Mouse (Mus musculus) forebrain, embryonic 14.5 days (tissue): ENCODE measurements around the gene Ctnnal1. TPM values are rescaled to one million over a fixed set of nuclear protein-coding genes. Genes with fewer than 3 reads are reported as not detected.
"Not testable (repeated sequence)": the region's sequence is repeated elsewhere in the genome, so short reads cannot be mapped to it uniquely, and the experiment has no call there.

ENCODE experiments used
- ATAC-seq: fragments of 200-750 bp; cut with Nextera tagmentation; 2 replicates; pipeline ENCODE4 v1.8.0; 2017; ENCODE audit warnings: mild to moderate bottlenecking, moderate library complexity
- DNase-seq: peaks from one replicate; pipeline ENCODE4 v3.0.0-alpha.2; 2015; ENCODE audit warnings: low spot score
- H3K27ac ChIP-seq: fragments of 300-500 bp; sonication (generic); 2 replicates; pipeline ENCODE4 v1.5.1; 2014; ENCODE audit warnings: low read depth, mild to moderate bottlenecking, control low read depth, low read length, moderate library complexity
- H3K27me3 ChIP-seq: fragments of 300-500 bp; sonication (generic); replicated peaks from 2 replicates; pipeline ENCODE4 v1.6.1; 2014; ENCODE audit warnings: low read length, control low read depth, mixed read lengths; ENCODE audit not compliant: control insufficient read depth, insufficient read depth
- H3K36me3 ChIP-seq: fragments of 300-500 bp; sonication (generic); 2 replicates; pipeline ENCODE4 v1.6.1; 2014; ENCODE audit warnings: low read length, control low read depth; ENCODE audit not compliant: control insufficient read depth, insufficient read depth
- H3K4me1 ChIP-seq: fragments of 300-500 bp; sonication (generic); 2 replicates; pipeline ENCODE4 v1.6.1; 2014; ENCODE audit warnings: antibody characterized with exemption, low read length, control low read depth; ENCODE audit not compliant: control insufficient read depth, insufficient read depth
- H3K4me2 ChIP-seq: fragments of 300-500 bp; sonication (generic); 2 replicates; pipeline ENCODE4 v1.6.1; 2014; ENCODE audit warnings: mild to moderate bottlenecking, control low read depth, low read length
- H3K4me3 ChIP-seq: fragments of 300-500 bp; sonication (generic); 2 replicates; pipeline ENCODE4 v1.5.1; 2014; ENCODE audit warnings: low read depth, low read length, control low read depth
- H3K9ac ChIP-seq: fragments of 300-500 bp; sonication (generic); 2 replicates; pipeline ENCODE4 v1.6.1; 2014; ENCODE audit warnings: mild to moderate bottlenecking, low read length, control low read depth, moderate library complexity
- H3K9me3 ChIP-seq: fragments of 300-500 bp; sonication (generic); replicated peaks from 2 replicates; pipeline ENCODE4 v1.6.1; 2016; ENCODE audit warnings: low read length, control low read depth, mixed read lengths; ENCODE audit not compliant: control insufficient read depth
- WGBS: fragments of 180-500 bp; shearing (Covaris S2); extraction: QIAGEN DNeasy Blood & Tissue Kit; methylation state at CpG from one replicate; pipeline ENCODE4 v1.1.7; 2014; 5-methylcytosine and 5-hydroxymethylcytosine counted together
- polyA plus RNA-seq: library from polyadenylated mRNA; unstranded; fragments of >200 nt; fragmentation: Nextera tagmentation; extraction: Ambion mirVana; gene quantifications from 2 replicates; pipeline ENCODE4 v1.2.1, GENCODE M21; 2014

The Ctnnal1 gene
- polyA plus RNA-seq, 1 experiment from 2014 or later: 9.4 TPM

DNA sequence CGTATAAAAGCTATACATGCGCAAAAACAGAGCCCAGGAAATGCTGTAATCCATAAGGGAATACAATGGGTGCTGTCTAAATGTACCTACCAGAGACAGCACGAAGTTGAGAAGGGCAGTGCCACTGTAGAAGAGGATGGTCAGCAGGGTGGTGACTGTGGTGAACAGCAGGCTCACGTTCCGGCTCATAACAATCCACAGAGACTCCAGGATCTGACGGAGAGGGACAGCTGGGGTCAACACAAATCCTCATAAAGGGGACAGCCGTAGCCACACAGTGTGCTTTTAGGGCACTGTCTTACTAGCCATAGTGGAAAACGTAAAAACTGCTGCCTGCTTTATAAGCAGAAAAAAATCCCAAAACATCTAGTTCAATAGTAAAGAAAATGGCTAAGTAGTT is 34.2 kb upstream of the Ctnnal1 start:
- H3K27ac ChIP-seq: no peak overlapping the region
- H3K9me3 ChIP-seq: no peaks in the 10 kb centered on the region
- no peak overlapping the region for H3K4me2 ChIP-seq
- H3K4me1 ChIP-seq: no peaks in the 10 kb centered on the region
- H3K4me3 ChIP-seq: no peak overlapping the region
- no peak overlapping the region for H3K9ac ChIP-seq
- ATAC-seq (no peak), DNase-seq (no peak)
- peaks cover 47% of the 10 kb centered on the region for H3K36me3 ChIP-seq
- no peaks in the 10 kb centered on the region for H3K27me3 ChIP-seq
- WGBS: 91% methylated on average over 8 of the region's 8 CpGs

DNA sequence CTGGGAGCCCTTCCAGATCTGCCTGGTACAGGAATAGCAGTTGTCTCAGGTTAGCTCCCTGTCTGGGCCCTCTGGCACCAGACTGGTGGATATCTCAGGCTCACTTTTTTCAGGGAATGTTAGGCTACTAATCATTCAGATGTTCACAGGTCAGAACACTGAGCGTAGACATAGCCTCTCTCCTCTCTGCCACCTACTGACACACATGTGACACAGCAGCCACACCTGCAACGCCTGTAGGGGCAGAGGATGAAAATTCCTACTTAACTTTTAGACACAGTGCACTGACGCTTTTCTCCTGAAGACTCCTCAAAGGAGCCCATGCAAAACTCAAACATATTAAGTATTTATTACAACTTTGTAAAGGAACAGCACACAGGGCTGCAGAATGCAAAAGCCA is 32.5 kb upstream of the Ctnnal1 start:
- Histone ChIP-seq H3K4me1 (no peaks in the 10 kb centered on the region), H3K9ac (no peak overlapping the region), H3K27ac (no peak overlapping the region), H3K4me2 (no peak overlapping the region), H3K4me3 (no peak overlapping the region), H3K9me3 (no peaks in the 10 kb centered on the region), H3K27me3 (no peaks in the 10 kb centered on the region), H3K36me3 (peaks cover 30% of the 10 kb centered on the region)
- ATAC-seq (no peak), DNase-seq (no peak)
- WGBS: 87% methylated on average over 3 of the region's 3 CpGs

DNA sequence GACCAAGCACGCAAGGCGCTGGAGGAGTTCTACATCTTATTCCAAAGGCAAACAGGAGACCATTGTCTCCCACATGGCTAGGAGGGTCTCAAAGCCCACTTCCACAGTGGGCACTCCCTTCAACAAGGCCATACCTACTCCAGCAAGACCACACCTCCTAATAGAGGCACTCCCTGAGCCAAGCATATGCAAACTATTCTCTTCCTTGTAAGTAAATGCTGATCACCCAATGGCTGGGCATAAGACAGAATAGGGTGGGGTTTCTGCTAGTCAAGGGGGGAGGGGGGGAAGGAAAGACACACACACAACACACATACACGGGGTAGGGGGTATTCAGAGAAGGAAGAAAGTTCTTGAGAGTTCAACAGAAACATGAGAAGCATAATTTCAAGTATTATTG is 29.2 kb upstream of the Ctnnal1 start:
- no peak overlapping the region for H3K4me2 ChIP-seq
- no peaks in the 10 kb centered on the region for H3K9me3 ChIP-seq
- 94% methylated on average over 3 of the region's 3 CpGs for WGBS
- no peak overlapping the region for H3K4me3 ChIP-seq
- H3K9ac ChIP-seq: no peak overlapping the region
- H3K4me1 ChIP-seq: no peaks in the 10 kb centered on the region
- no peak overlapping the region for H3K27ac ChIP-seq
- H3K27me3 ChIP-seq: no peaks in the 10 kb centered on the region
- peaks cover 23% of the 10 kb centered on the region for H3K36me3 ChIP-seq
- no peak for DNase-seq
- no peak for ATAC-seq

- DNase-seq: no peak
- Histone ChIP-seq H3K9me3 (no peaks in the 10 kb centered on the region), H3K4me3 (no peak overlapping the region), H3K4me1 (no peaks in the 10 kb centered on the region), H3K4me2 (no peak overlapping the region), H3K27me3 (no peaks in the 10 kb centered on the region), H3K36me3 (peaks cover 19% of the 10 kb centered on the region), H3K9ac (no peak overlapping the region), H3K27ac (no peak overlapping the region)
- 90% methylated on average over 6 of the region's 6 CpGs for WGBS
- ATAC-seq: no peak
Measured at GRCm38 (mm10) chr4:56892501-56893115, 27.6 kb upstream of the Ctnnal1 start.

- 65% methylated on average over 5 of the region's 5 CpGs for WGBS
- H3K36me3 ChIP-seq: peaks cover 25% of the 10 kb centered on the region
- no peak overlapping the region for H3K4me2 ChIP-seq
- no peaks in the 10 kb centered on the region for H3K27me3 ChIP-seq
- H3K9me3 ChIP-seq: no peaks in the 10 kb centered on the region
- H3K27ac ChIP-seq: no peak overlapping the region
- no peak overlapping the region for H3K9ac ChIP-seq
- H3K4me3 ChIP-seq: no peak overlapping the region
- DNase-seq (no peak), ATAC-seq (no peak)
- H3K4me1 ChIP-seq: no peaks in the 10 kb centered on the region
Measured at GRCm38 (mm10) chr4:56888483-56888882, 23.5 kb upstream of the Ctnnal1 start.

DNA sequence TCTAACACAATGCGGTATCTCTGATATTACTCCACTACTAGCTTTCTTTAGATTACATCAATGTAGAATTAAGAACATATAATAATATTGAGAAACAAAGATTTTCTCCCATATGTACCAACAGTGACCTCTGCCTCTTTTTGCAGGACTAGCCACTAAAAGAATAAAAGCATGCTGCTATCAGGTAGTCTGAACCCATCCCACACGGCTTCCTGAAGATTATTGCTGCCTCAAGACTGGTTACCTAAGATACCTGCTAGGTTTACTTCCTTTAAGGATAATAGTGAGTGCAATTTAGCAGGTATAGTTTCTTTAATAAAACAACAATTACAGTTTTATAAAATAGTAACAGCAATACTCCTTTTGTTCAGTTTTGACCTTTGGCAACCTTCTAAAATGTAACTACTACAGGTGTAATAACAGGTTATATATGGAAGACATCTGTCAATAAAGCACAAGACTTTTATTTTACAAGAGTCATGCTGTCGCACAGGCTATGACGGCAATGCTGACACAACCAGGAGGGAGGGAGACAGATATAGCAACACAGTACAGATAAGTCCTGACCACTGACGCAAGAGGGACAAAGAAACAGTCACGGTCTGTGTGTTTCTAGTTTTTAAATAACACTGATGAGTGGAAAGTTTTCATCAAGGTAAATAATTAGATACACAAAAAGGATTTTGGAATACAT is 21.4 kb upstream of the Ctnnal1 start:
- H3K27me3 ChIP-seq: no peaks in the 10 kb centered on the region
- H3K4me2 ChIP-seq: no peak overlapping the region
- no peaks in the 10 kb centered on the region for H3K9me3 ChIP-seq
- H3K4me3 ChIP-seq: no peak overlapping the region
- DNase-seq (no peak), ATAC-seq (no peak)
- no peak overlapping the region for H3K9ac ChIP-seq
- peaks cover 25% of the 10 kb centered on the region for H3K36me3 ChIP-seq
- H3K4me1 ChIP-seq: no peaks in the 10 kb centered on the region
- H3K27ac ChIP-seq: no peak overlapping the region
- WGBS: 92% methylated on average over 6 of the region's 6 CpGs

DNA sequence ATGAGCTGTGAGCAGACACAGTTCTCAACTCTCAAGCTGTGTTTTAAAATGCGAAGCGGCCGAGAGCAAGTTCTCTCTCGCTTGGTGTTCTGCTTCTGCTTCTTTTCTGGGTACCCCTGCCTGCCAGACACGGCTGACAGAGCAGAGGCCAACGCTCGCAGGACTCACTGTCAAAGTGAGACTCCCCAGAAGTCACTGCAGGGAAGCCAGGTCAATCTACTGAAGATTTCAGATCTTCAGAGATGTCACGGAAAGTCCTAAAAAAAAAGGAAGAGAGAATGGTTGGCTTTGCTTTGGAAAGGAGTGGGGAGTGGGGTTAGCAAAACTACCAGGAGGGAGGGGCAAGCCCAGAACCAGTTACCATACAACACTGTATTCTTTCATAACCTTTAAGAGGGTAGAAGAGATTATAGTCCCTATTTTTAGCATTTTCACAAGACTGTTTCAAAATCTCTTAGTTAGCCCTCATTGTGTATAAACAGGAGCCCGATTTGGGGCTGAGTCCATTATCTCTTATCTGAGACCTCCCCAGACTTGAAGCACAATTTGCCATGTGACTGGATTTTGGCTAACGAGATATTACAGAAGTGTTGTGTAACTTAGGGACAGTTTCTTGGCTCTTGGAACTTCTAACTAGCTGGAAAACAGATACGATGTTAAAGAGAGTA is 15.2 kb upstream of the Ctnnal1 start:
- ATAC-seq (no peak), DNase-seq (no peak)
- H3K4me3 ChIP-seq: no peak overlapping the region
- WGBS: 83% methylated on average over 11 of the region's 11 CpGs
- H3K27ac ChIP-seq: no peak overlapping the region
- peaks cover 24% of the 10 kb centered on the region for H3K36me3 ChIP-seq
- no peaks in the 10 kb centered on the region for H3K27me3 ChIP-seq
- H3K9me3 ChIP-seq: no peaks in the 10 kb centered on the region
- no peak overlapping the region for H3K4me2 ChIP-seq
- H3K4me1 ChIP-seq: no peaks in the 10 kb centered on the region
- no peak overlapping the region for H3K9ac ChIP-seq

DNA sequence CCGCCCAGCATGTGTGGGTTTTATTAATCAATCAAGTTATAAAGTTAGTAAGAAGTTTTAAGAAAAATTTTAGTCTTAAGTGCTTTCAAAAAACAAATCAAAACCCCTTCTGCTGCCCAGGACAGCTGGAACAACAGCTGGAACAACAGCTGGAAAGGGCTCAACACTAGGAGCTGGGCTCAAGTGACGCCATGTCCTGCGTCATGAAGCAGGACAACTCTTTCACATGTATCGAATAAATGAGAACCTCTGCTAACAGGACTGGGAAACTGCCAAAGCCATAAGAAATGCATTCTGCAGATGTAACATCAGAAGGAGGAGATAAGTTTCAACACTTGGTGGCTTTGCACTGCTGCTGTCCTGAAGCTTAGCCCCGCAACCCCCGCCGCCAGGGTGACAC is 14.0 kb upstream of the Ctnnal1 start:
- Histone ChIP-seq H3K4me2 (no peak overlapping the region), H3K9me3 (no peaks in the 10 kb centered on the region), H3K4me3 (no peak overlapping the region), H3K9ac (no peak overlapping the region), H3K4me1 (no peaks in the 10 kb centered on the region), H3K27me3 (no peaks in the 10 kb centered on the region), H3K27ac (no peak overlapping the region), H3K36me3 (peaks cover 23% of the 10 kb centered on the region)
- no peak for DNase-seq
- ATAC-seq: no peak
- WGBS: 95% methylated on average over 7 of the region's 7 CpGs

GRCm38 (mm10) chr4:56870541-56870940 is 5.6 kb upstream of the Ctnnal1 start:
- DNase-seq, H3K4me1 ChIP-seq, H3K4me2 ChIP-seq, H3K27me3 ChIP-seq, H3K36me3 ChIP-seq, H3K9me3 ChIP-seq, H3K27ac ChIP-seq, H3K4me3 ChIP-seq, H3K9ac ChIP-seq, ATAC-seq: not testable (repeated sequence)
- WGBS: 97% methylated on average over 11 of the region's 11 CpGs
